Mouse (Mus musculus) kidney, adult 2 months (tissue): ENCODE data around the gene Snta1.

ENCODE experiments used
- CTCF ChIP-seq: fragments of 200-500 bp; conservative IDR thresholded peaks from 2 replicates; pipeline ENCODE4 v1.5.1; 2011; ENCODE audit warnings: low read depth, mild to moderate bottlenecking, control low read depth, low read length, moderate library complexity, mixed read lengths; ENCODE audit not compliant: insufficient read depth, insufficient read length
- POLR2A ChIP-seq: fragments of 200-500 bp; IDR thresholded peaks from one replicate; pipeline ENCODE4 v1.6.1; 2011; ENCODE audit warnings: low read depth, low read length, control low read depth

- TF ChIP-seq CTCF, result no peak
- TF ChIP-seq POLR2A, result no peak
These were observed 24.8 kb upstream of the Snta1 start for GRCm38 (mm10) chr2:154432696-154433095.
